Mouse (Mus musculus) hindbrain, embryonic 14.5 days (tissue): ENCODE measurements around the gene 1700020L24Rik. TPM values are rescaled to one million over a fixed set of nuclear protein-coding genes. Genes with fewer than 3 reads are reported as not detected.
A peak's percentile ranks its signal among the peaks of the same experiment; 100 is the strongest.

Source experiments
- ATAC-seq: fragments of 200-750 bp; cut with Nextera tagmentation; 2 replicates; pipeline ENCODE4 v1.8.0; 2017; ENCODE audit warnings: moderate number of reproducible peaks, mild to moderate bottlenecking, moderate TSS enrichment, moderate library complexity; ENCODE audit not compliant: low FRiP score
- DNase-seq: peaks from one replicate; pipeline ENCODE4 v3.0.0-alpha.2; 2015; ENCODE audit warnings: low spot score
- H3K27ac ChIP-seq: fragments of 300-500 bp; sonication (generic); 2 replicates; pipeline ENCODE4 v1.5.1; 2014; ENCODE audit warnings: mild to moderate bottlenecking, moderate library complexity
- H3K27me3 ChIP-seq: fragments of 300-500 bp; sonication (generic); 2 replicates; pipeline ENCODE4 v1.6.1; 2014; ENCODE audit warnings: mild to moderate bottlenecking, low read length, mixed read lengths; ENCODE audit not compliant: control insufficient read depth, insufficient read depth
- H3K36me3 ChIP-seq: fragments of 300-500 bp; sonication (generic); replicated peaks from 2 replicates; pipeline ENCODE4 v1.6.1; 2014; ENCODE audit not compliant: control insufficient read depth, insufficient read depth
- H3K4me1 ChIP-seq: fragments of 300-500 bp; sonication (generic); replicated peaks from 2 replicates; pipeline ENCODE4 v1.6.1; 2014; ENCODE audit warnings: antibody characterized with exemption, low read length, mixed read lengths; ENCODE audit not compliant: control insufficient read depth, insufficient read depth
- H3K4me2 ChIP-seq: fragments of 300-500 bp; sonication (generic); replicated peaks from 2 replicates; pipeline ENCODE4 v1.6.1; 2014; ENCODE audit warnings: mild to moderate bottlenecking, moderate library complexity
- H3K4me3 ChIP-seq: fragments of 300-500 bp; sonication (generic); replicated peaks from 2 replicates; pipeline ENCODE4 v1.5.1; 2014; ENCODE audit warnings: mild to moderate bottlenecking, low read length
- H3K9ac ChIP-seq: fragments of 300-500 bp; sonication (generic); 2 replicates; pipeline ENCODE4 v1.6.1; 2014
- H3K9me3 ChIP-seq: fragments of 300-500 bp; sonication (generic); 2 replicates; pipeline ENCODE4 v1.6.1; 2016; ENCODE audit warnings: low read length; ENCODE audit not compliant: control insufficient read depth
- WGBS: fragments of 180-500 bp; shearing (Covaris S2); extraction: QIAGEN DNeasy Blood & Tissue Kit; methylation state at CpG from one replicate; pipeline ENCODE4 v1.1.7; 2014; 5-methylcytosine and 5-hydroxymethylcytosine counted together
- polyA plus RNA-seq: library from polyadenylated mRNA; unstranded; fragments of >200 nt; fragmentation: Nextera tagmentation; extraction: Ambion mirVana; gene quantifications from 2 replicates; pipeline ENCODE4 v1.2.1, GENCODE M21; 2014

Gene 1700020L24Rik
- polyA plus RNA-seq, 1 experiment from 2014 or later: 0.39 TPM

- DNase-seq: no peak
- no peaks in the 10 kb centered on the region for H3K9me3 ChIP-seq
- no peak overlapping the region for H3K9ac ChIP-seq
- 64% methylated on average over 9 of the region's 9 CpGs for WGBS
- no peaks in the 10 kb centered on the region; the same call in 1 of the 2 replicates for H3K4me1 ChIP-seq
- no peak overlapping the region for H3K4me3 ChIP-seq
- no peaks in the 10 kb centered on the region for H3K36me3 ChIP-seq
- no peak overlapping the region for H3K27ac ChIP-seq
- peaks cover 22% of the 10 kb centered on the region for H3K27me3 ChIP-seq
- ATAC-seq: no peak
- H3K4me2 ChIP-seq: no peak overlapping the region
Measured at GRCm38 (mm10) chr11:83457912-83458601, 20.6 kb downstream of the 1700020L24Rik start.

DNA sequence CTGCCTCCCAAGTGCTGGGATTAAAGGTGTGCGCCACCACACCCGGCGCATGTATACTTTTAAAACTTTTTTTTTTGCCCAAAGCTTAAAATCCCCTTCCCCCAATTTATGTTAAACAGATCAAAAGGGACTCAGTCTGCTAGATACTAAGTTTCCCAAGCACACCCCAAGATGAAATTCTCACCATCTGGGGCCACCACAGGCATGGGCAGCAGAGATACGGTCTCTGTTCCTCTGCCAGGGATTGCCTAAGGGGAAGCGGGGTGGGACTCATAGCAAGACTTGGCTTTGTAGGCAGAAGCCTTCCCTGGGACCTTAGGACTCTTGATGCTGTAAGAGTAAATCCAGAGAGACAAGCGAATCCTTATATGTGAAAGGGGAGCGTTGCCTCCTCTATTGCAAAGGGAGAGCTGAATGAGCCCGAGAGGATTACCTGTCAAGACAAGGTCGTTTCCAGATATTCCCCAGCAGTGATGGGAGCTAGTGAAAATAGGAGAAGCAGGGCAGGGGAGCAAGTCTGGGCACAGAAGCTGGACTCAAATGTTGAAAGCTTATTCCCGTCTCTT is 24.1 kb downstream of the 1700020L24Rik start:
- H3K9ac ChIP-seq: no peak overlapping the region
- H3K4me2 ChIP-seq: peak overlapping the region; percentile 97; the same call in 1 of the 2 replicates
- H3K9me3 ChIP-seq: no peaks in the 10 kb centered on the region
- no peak overlapping the region for H3K27ac ChIP-seq
- H3K4me3 ChIP-seq: peak overlapping the region; percentile 62
- WGBS: 70% methylated on average over 10 of the region's 10 CpGs
- DNase-seq: no peak
- H3K27me3 ChIP-seq: peaks cover 46% of the 10 kb centered on the region
- ATAC-seq: no peak
- H3K36me3 ChIP-seq: no peaks in the 10 kb centered on the region
- H3K4me1 ChIP-seq: no peaks in the 10 kb centered on the region; the same call in none of the 2 replicates

- Histone ChIP-seq H3K27ac (no peak within 1 kb of the TSS), H3K4me2 (peak within 1 kb of the TSS; percentile 97), H3K36me3 (no peaks in the 10 kb centered on the region), H3K9me3 (no peaks in the 10 kb centered on the region), H3K4me1 (no peaks in the 10 kb centered on the region; the same call in none of the 2 replicates), H3K27me3 (peaks cover 46% of the 10 kb centered on the region), H3K4me3 (peak within 1 kb of the TSS; percentile 62), H3K9ac (peak within 1 kb of the TSS; percentile 73)
- WGBS: under 1% methylated on average over 37 of the region's 42 CpGs
- no peak for DNase-seq
- ATAC-seq: peak; percentile 53; the same call in 1 of the 2 replicates
Measured at GRCm38 (mm10) chr11:83462711-83463244, 25.3 kb downstream of the 1700020L24Rik start, which contains the start of gene Mmp28. Gene Mmp28, minus strand, starts transcription at chr11:83463071.

DNA sequence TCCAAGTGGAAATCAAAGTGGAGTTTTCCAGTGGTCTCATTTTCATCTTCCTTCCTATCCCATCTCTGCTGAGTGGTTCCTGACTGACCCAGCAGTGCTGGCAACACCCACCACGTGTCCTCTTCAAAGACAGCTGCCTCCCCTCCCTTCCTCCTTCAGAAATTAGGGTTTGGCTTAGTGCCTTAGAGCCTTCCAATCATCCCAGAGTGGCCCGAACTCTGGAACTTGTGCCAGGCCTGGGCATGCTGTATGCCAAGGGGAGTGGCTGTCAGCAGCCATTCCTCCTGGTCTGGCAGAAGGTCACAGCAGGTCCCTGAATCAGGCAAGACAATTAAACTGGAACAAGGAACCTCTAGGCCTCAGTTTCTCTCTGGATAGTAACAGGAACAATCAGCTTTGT is 28.5 kb downstream of the 1700020L24Rik start:
- no peak for ATAC-seq
- DNase-seq: peak; percentile 46
- Histone ChIP-seq H3K36me3 (no peaks in the 10 kb centered on the region), H3K9ac (no peak overlapping the region), H3K27ac (peak overlapping the region; percentile 30; the same call in 1 of the 2 replicates), H3K4me2 (no peak overlapping the region), H3K4me3 (no peak overlapping the region), H3K27me3 (peaks cover 43% of the 10 kb centered on the region), H3K4me1 (no peaks in the 10 kb centered on the region; the same call in none of the 2 replicates), H3K9me3 (no peaks in the 10 kb centered on the region)
- WGBS: 29% methylated on average over 2 of the region's 2 CpGs

DNA sequence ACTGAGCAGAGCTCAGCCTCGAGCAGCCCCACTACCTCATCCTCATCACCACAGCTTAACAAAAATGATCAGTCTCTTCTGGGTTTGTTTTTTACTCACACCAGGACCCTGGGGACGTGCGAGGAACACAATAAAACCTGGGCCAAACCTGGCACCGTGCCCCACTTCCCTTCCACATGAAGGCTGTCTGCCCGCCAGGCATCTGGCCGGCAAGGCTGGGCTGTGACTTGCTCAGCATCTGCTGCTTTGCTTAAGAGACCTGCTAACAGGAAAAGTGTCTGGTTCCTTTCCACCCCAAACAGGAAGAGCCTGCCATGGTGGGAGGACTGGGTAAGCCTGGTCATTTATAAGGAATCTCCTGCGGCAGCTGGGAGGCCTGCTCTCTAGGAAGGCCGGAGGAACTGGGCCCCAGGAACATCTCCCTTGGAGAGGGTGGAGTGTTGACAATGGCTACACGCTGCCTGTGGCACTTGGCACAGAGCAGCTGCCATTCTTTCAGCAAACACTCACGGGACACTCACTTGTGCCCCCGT is 29.7 kb downstream of the 1700020L24Rik start:
- DNase-seq: peak; percentile 64
- Histone ChIP-seq H3K4me3 (no peak overlapping the region), H3K4me1 (no peaks in the 10 kb centered on the region; the same call in none of the 2 replicates), H3K27ac (peak overlapping the region; percentile 30; the same call in 1 of the 2 replicates), H3K4me2 (no peak overlapping the region), H3K9me3 (no peaks in the 10 kb centered on the region), H3K27me3 (peaks cover 32% of the 10 kb centered on the region), H3K9ac (no peak overlapping the region), H3K36me3 (no peaks in the 10 kb centered on the region)
- peak; percentile 44; the same call in 1 of the 2 replicates for ATAC-seq
- WGBS: 46% methylated on average over 11 of the region's 11 CpGs

DNA sequence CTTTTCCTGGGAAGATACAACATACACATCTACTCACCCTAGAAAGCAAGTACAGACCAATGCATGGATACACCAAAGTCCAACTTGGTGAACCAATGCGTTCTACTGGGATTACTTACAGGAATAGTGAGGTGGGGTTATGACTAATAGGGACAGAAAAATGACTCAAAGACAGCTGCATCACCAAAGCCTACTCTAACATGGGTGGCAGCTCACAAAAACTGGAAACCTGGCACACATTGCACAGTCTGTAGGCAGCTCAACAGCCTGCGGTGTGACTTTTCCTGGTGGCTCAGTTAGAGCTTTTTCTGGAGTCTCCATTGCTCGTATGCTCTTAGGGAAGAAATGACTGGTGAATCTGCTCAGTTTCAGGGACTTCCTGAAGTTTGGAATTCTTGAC is 31.3 kb downstream of the 1700020L24Rik start:
- WGBS: 87% methylated on average over 3 of the region's 3 CpGs
- H3K36me3 ChIP-seq: no peaks in the 10 kb centered on the region
- peaks cover 17% of the 10 kb centered on the region for H3K27me3 ChIP-seq
- no peak for DNase-seq
- peaks cover under 1% of the 10 kb centered on the region for H3K4me1 ChIP-seq
- no peak overlapping the region for H3K27ac ChIP-seq
- no peaks in the 10 kb centered on the region for H3K9me3 ChIP-seq
- H3K4me3 ChIP-seq: no peak overlapping the region
- H3K9ac ChIP-seq: no peak overlapping the region
- no peak overlapping the region for H3K4me2 ChIP-seq
- ATAC-seq: no peak

DNA sequence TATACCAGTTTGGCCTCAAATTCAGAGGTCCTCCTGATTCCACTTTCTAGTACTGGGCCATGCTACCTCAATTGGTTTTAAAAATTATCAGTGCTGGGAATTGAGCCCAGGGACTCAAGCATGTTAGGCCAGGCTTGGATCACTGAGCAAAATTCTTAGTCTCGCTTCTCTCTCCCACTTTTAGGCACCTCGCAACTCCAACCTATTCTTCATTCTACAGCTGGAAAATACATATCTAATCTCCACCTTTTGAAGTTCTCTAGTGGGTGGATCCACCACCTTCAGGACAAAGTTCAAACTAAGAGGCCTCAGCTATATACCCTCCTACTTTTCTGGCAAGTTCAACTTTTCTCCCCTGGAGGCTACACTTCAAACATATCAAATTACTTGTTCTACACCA is 34.3 kb downstream of the 1700020L24Rik start:
- no peaks in the 10 kb centered on the region for H3K27me3 ChIP-seq
- peak overlapping the region; percentile 90; the same call in 1 of the 2 replicates for H3K4me3 ChIP-seq

GRCm38 (mm10) chr11:83472324-83473234 is 35.1 kb downstream of the 1700020L24Rik start, which contains the start of gene Taf15:
Gene Taf15, plus strand, starts transcription at chr11:83473086.
- peaks cover 13% of the 10 kb centered on the region for H3K36me3 ChIP-seq
- DNase-seq (peak; percentile 99), ATAC-seq (peak; percentile 98)
- WGBS: under 1% methylated on average over 66 of the region's 66 CpGs
- peak within 1 kb of the TSS; percentile 90 for H3K4me3 ChIP-seq
- H3K4me2 ChIP-seq: peak within 1 kb of the TSS; percentile 98
- H3K27me3 ChIP-seq: no peaks in the 10 kb centered on the region
- H3K27ac ChIP-seq: peak within 1 kb of the TSS; percentile 98
- H3K4me1 ChIP-seq: peaks cover 13% of the 10 kb centered on the region
- H3K9me3 ChIP-seq: no peaks in the 10 kb centered on the region
- peak within 1 kb of the TSS; percentile 83 for H3K9ac ChIP-seq

More for the DNA sequence above, 34.3 kb downstream of the 1700020L24Rik start:
- 94% methylated on average over 2 of the region's 2 CpGs for WGBS
- Histone ChIP-seq H3K4me2 (peak overlapping the region; percentile 58), H3K4me1 (peaks cover 13% of the 10 kb centered on the region), H3K9me3 (no peaks in the 10 kb centered on the region), H3K27ac (no peak overlapping the region), H3K9ac (no peak overlapping the region), H3K36me3 (peaks cover 10% of the 10 kb centered on the region)
- ATAC-seq (no peak), DNase-seq (no peak)
